Mouse (Mus musculus): ENCODE data around the gene Rad50. TPM values are rescaled to one million over a fixed set of nuclear protein-coding genes. Genes with fewer than 3 reads are reported as not detected.

The Rad50 gene
- polyA plus RNA-seq, 1 experiment from 2014 or later: 21.3 TPM

DNA sequence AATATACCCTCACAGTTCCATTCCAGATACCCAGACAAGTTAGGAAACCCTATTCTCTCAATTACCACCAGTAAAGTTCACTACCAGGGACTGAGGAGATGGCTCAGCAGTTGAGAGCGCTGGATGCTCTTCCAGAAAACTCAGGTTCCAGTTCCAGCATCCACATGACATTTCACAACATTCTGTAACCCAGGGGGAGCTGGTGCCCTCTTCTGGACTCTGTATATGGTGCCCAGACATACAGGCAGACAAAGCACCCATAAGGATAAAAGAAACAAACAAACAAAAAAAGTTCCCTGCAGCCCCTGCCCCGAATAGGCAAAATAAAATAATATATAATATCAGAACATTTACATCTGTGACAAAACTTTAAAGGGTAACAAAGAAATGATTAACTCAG, 27.3 kb upstream of the Rad50 start:
- H3K4me1 ChIP-seq (replicated peaks; ENCODE audit: insufficient read depth, low read length): no peaks in the 10 kb centered on the region
- no peak overlapping the region for H3K9ac ChIP-seq (ENCODE audit: low read depth, low read length)
- WGBS: 82% methylated on average over 2 of the region's 2 CpGs

DNA sequence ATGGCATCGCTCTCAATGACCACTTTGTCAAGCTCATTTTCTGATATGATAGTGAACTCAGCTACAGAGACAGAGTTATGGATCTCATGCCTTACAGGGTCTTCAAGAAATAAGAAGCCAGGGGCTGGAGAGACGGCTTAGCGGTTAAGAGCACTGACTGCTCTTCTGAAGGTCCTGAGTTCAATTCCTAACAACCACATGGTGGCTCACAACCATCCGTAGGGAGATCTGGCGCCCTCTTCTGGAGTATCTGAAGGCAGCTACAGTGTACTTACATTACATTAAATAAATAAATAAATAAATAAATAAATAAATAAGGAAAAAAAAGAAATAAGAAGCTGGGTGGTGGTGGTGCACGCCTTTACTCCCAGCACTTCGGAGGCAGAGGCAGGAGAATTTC, 26.7 kb upstream of the Rad50 start:
- 89% methylated on average over 7 of the region's 7 CpGs for WGBS

More for the DNA sequence above, 27.3 kb upstream of the Rad50 start:
- DNase-seq (ENCODE audit: low spot score) (no peak), ATAC-seq (replicated peaks; ENCODE audit: low FRiP score, low read depth) (no peak)
- Histone ChIP-seq H3K4me2 (ENCODE audit: low read length) (no peak overlapping the region), H3K36me3 (ENCODE audit: insufficient read depth, low read length) (no peaks in the 10 kb centered on the region), H3K27me3 (ENCODE audit: insufficient read depth, low read length) (no peaks in the 10 kb centered on the region), H3K27ac (no peak overlapping the region), H3K9me3 (replicated peaks; ENCODE audit: low read length) (no peaks in the 10 kb centered on the region), H3K4me3 (replicated peaks; ENCODE audit: low read depth, low read length) (no peak overlapping the region)
- peak; percentile 27; the same call in 1 of the 2 replicates for TF ChIP-seq CTCF (IDR thresholded peaks at IDR 0.05; ENCODE audit: low read depth)

DNA sequence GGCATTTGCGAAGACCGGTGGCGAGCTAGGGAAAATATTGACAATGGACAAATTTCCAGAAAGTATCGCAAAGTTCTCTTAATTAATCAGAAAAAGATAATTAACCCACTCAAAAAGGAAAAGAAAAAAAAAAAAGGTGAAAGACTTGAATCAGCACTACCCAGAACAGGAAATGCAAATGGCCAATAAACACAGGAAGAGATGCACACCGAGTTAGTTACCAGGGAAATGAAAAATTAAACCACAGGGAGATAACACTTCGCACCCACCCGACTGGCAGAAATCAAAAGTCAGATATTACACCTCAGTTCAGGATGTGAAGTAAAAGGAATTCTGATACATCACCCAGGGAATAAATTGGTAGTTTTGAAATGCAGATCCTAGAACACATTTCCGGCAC, 25.1 kb upstream of the Rad50 start:
- DNase-seq (ENCODE audit: low spot score) (no peak), ATAC-seq (replicated peaks; ENCODE audit: low FRiP score, low read depth) (no peak)
- Histone ChIP-seq H3K27me3 (ENCODE audit: insufficient read depth, low read length) (no peaks in the 10 kb centered on the region), H3K4me2 (ENCODE audit: low read length) (no peak overlapping the region), H3K9ac (ENCODE audit: low read depth, low read length) (no peak overlapping the region), H3K4me1 (replicated peaks; ENCODE audit: insufficient read depth, low read length) (no peaks in the 10 kb centered on the region), H3K4me3 (replicated peaks; ENCODE audit: low read depth, low read length) (no peak overlapping the region), H3K9me3 (replicated peaks; ENCODE audit: low read length) (no peaks in the 10 kb centered on the region), H3K27ac (no peak overlapping the region), H3K36me3 (ENCODE audit: insufficient read depth, low read length) (no peaks in the 10 kb centered on the region)
- 87% methylated on average over 8 of the region's 8 CpGs for WGBS
- no peak for TF ChIP-seq CTCF (IDR thresholded peaks at IDR 0.05; ENCODE audit: low read depth)

More for the DNA sequence above, 26.7 kb upstream of the Rad50 start:
- Histone ChIP-seq H3K4me3 (replicated peaks; ENCODE audit: low read depth, low read length) (no peak overlapping the region), H3K4me1 (replicated peaks; ENCODE audit: insufficient read depth, low read length) (no peaks in the 10 kb centered on the region), H3K4me2 (ENCODE audit: low read length) (no peak overlapping the region), H3K36me3 (ENCODE audit: insufficient read depth, low read length) (no peaks in the 10 kb centered on the region), H3K9ac (ENCODE audit: low read depth, low read length) (no peak overlapping the region), H3K27me3 (ENCODE audit: insufficient read depth, low read length) (no peaks in the 10 kb centered on the region), H3K9me3 (replicated peaks; ENCODE audit: low read length) (no peaks in the 10 kb centered on the region), H3K27ac (no peak overlapping the region)
- TF ChIP-seq CTCF (IDR thresholded peaks at IDR 0.05; ENCODE audit: low read depth): peak; percentile 49
- DNase-seq (ENCODE audit: low spot score) (no peak), ATAC-seq (replicated peaks; ENCODE audit: low FRiP score, low read depth) (no peak)

DNA sequence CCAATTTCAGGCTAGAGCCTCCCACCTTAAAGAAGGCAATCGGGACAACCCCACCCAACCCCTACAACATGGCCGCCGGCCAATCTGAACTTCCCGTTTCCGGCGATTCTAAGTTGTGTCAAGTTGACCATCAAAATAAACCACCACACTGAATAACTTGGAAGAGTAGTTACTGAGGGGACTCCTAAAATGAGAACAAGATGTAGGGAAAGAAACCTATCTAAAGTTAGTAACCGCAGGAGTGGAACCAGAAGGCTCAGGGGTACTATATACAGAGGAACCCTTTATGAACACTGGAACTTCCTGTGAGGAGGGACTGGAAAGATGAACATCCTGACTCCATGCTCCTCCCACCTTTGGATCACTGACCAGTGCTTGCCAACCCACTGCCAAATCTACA, 24.3 kb upstream of the Rad50 start:
- ATAC-seq (replicated peaks; ENCODE audit: low FRiP score, low read depth): no peak
- no peaks in the 10 kb centered on the region for H3K27me3 ChIP-seq (ENCODE audit: insufficient read depth, low read length)
- TF ChIP-seq CTCF (IDR thresholded peaks at IDR 0.05; ENCODE audit: low read depth): no peak
- H3K27ac ChIP-seq: no peak overlapping the region
- no peak for DNase-seq (ENCODE audit: low spot score)
- H3K4me1 ChIP-seq (replicated peaks; ENCODE audit: insufficient read depth, low read length): no peaks in the 10 kb centered on the region
- 94% methylated on average over 7 of the region's 7 CpGs for WGBS
- H3K36me3 ChIP-seq (ENCODE audit: insufficient read depth, low read length): no peaks in the 10 kb centered on the region
- H3K4me2 ChIP-seq (ENCODE audit: low read length): no peak overlapping the region
- no peaks in the 10 kb centered on the region for H3K9me3 ChIP-seq (replicated peaks; ENCODE audit: low read length)
- H3K9ac ChIP-seq (ENCODE audit: low read depth, low read length): no peak overlapping the region
- H3K4me3 ChIP-seq (replicated peaks; ENCODE audit: low read depth, low read length): no peak overlapping the region

DNA sequence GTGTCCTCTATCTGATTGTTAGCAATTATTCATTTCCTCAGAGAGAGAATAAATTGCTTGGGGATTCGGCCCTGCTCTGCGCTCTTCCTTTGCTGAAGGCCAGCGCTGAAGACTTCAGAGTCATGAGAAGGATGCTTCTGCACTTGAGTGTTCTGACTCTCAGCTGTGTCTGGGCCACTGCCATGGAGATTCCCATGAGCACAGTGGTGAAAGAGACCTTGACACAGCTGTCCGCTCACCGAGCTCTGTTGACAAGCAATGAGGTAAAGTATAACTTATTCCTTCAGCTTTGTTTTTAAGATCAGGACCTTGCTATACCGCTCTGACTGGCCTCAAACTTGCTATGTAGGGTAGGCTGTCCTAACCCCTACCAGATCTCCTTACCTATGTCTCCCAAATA, 13.6 kb upstream of the Rad50 start, which contains the start of gene Il5:
Gene Il5, plus strand, starts transcription at position 80 of the 400 bp plus-strand sequence.
- Histone ChIP-seq H3K4me3 (replicated peaks; ENCODE audit: low read depth, low read length) (no peak within 1 kb of the TSS), H3K4me1 (replicated peaks; ENCODE audit: insufficient read depth, low read length) (no peaks in the 10 kb centered on the region), H3K9ac (ENCODE audit: low read depth, low read length) (no peak within 1 kb of the TSS), H3K27ac (no peak within 1 kb of the TSS), H3K36me3 (ENCODE audit: insufficient read depth, low read length) (no peaks in the 10 kb centered on the region), H3K27me3 (ENCODE audit: insufficient read depth, low read length) (no peaks in the 10 kb centered on the region; the same call in 1 of the 2 replicates), H3K4me2 (ENCODE audit: low read length) (no peak within 1 kb of the TSS), H3K9me3 (replicated peaks; ENCODE audit: low read length) (no peaks in the 10 kb centered on the region)
- ATAC-seq (replicated peaks; ENCODE audit: low FRiP score, low read depth) (no peak), DNase-seq (ENCODE audit: low spot score) (no peak)
- 71% methylated on average over 6 of the region's 6 CpGs for WGBS
- no peak for TF ChIP-seq CTCF (IDR thresholded peaks at IDR 0.05; ENCODE audit: low read depth)

- WGBS: 86% methylated on average over 1 of the region's 1 CpGs
- H3K4me3 ChIP-seq (replicated peaks; ENCODE audit: low read depth, low read length): no peak overlapping the region
- no peak overlapping the region for H3K9ac ChIP-seq (ENCODE audit: low read depth, low read length)
- no peaks in the 10 kb centered on the region; the same call in 1 of the 2 replicates for H3K27me3 ChIP-seq (ENCODE audit: insufficient read depth, low read length)
- TF ChIP-seq CTCF (IDR thresholded peaks at IDR 0.05; ENCODE audit: low read depth): no peak
- H3K4me1 ChIP-seq (replicated peaks; ENCODE audit: insufficient read depth, low read length): no peaks in the 10 kb centered on the region
- H3K9me3 ChIP-seq (replicated peaks; ENCODE audit: low read length): no peaks in the 10 kb centered on the region
- H3K27ac ChIP-seq: no peak overlapping the region
- no peak overlapping the region for H3K4me2 ChIP-seq (ENCODE audit: low read length)
- no peak for DNase-seq (ENCODE audit: low spot score)
- H3K36me3 ChIP-seq (ENCODE audit: insufficient read depth, low read length): no peaks in the 10 kb centered on the region
- no peak for ATAC-seq (replicated peaks; ENCODE audit: low FRiP score, low read depth)
Observed at GRCm38 (mm10) chr11:53719701-53720100, 12.6 kb upstream of the Rad50 start.

DNA sequence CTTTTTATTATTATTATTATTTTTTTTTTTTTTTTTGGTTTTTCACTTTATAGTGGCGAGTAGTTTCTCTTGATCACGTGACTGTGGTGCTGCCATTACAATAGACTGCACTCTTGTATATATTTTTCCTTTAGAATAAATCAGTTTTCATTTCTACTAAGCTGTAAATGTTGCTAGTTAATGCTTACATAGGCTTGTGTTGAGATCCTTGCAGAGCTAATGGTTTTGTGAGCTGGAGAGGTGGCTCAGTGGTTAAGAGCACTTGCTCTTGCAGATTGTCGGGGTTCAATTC, 545 bp upstream of the Rad50 start:
- Histone ChIP-seq H3K27me3 (ENCODE audit: insufficient read depth, low read length) (no peaks in the 10 kb centered on the region), H3K9me3 (replicated peaks; ENCODE audit: low read length) (no peaks in the 10 kb centered on the region), H3K4me3 (replicated peaks; ENCODE audit: low read depth, low read length) (peak overlapping the region; percentile 66; the same call in 1 of the 2 replicates), H3K4me1 (replicated peaks; ENCODE audit: insufficient read depth, low read length) (no peaks in the 10 kb centered on the region), H3K4me2 (ENCODE audit: low read length) (peak overlapping the region; percentile 83), H3K27ac (peak overlapping the region; percentile 81; the same call in 1 of the 2 replicates), H3K9ac (ENCODE audit: low read depth, low read length) (no peak overlapping the region; the same call in 1 of the 2 replicates), H3K36me3 (ENCODE audit: insufficient read depth, low read length) (no peaks in the 10 kb centered on the region)
- DNase-seq (ENCODE audit: low spot score) (no peak), ATAC-seq (replicated peaks; ENCODE audit: low FRiP score, low read depth) (no peak)
- 84% methylated on average over 3 of the region's 3 CpGs for WGBS
- no peak for TF ChIP-seq CTCF (IDR thresholded peaks at IDR 0.05; ENCODE audit: low read depth)
